Mouse (Mus musculus): ENCODE measurements at regions not wholly inside any gene's neighbourhood (a gene's known extent, or its start where the extent isn't known, plus 50 kb on each side); places are given as distances from the start of the nearest gene placed in this dataset.

- no peak for DNase-seq (ENCODE audit: low spot score in 2 of 2)
These were observed 114.4 kb downstream of the Lca5 start for GRCm38 (mm10) chr9:83326437-83327086.

- DNase-seq (ENCODE audit: low spot score in 2 of 2) = no peak
These were observed 115.0 kb downstream of the Lca5 start for GRCm38 (mm10) chr9:83325910-83326309.

GRCm38 (mm10) chr9:83324336-83324735 is 116.6 kb downstream of the Lca5 start:
- DNase-seq (ENCODE audit: low spot score in 2 of 2) = no peak

GRCm38 (mm10) chr9:83322991-83323583 is 117.8 kb downstream of the Lca5 start:
- DNase-seq (ENCODE audit: low spot score in 2 of 2) = no peak

GRCm38 (mm10) chr9:83321793-83322192 is 119.1 kb downstream of the Lca5 start:
- DNase-seq (ENCODE audit: low spot score in 2 of 2) = no peak

- no peak for DNase-seq (ENCODE audit: low spot score in 2 of 2)
These were observed 120.1 kb downstream of the Lca5 start for GRCm38 (mm10) chr9:83320834-83321233.

- no peak for DNase-seq (ENCODE audit: low spot score in 2 of 2)
These were observed 124.1 kb downstream of the Lca5 start for GRCm38 (mm10) chr9:83316818-83317162.

- DNase-seq (ENCODE audit: low spot score in 2 of 2) = no peak
These were observed 124.7 kb downstream of the Lca5 start for GRCm38 (mm10) chr9:83315941-83316817.

GRCm38 (mm10) chr9:83308771-83309170 is 132.2 kb downstream of the Lca5 start:
- no peak for DNase-seq (ENCODE audit: low spot score in 2 of 2)

- no peak for DNase-seq (ENCODE audit: low spot score in 2 of 2)
These were observed 132.8 kb downstream of the Lca5 start for GRCm38 (mm10) chr9:83308092-83308491.

GRCm38 (mm10) chr9:83307349-83307938 is 133.5 kb downstream of the Lca5 start:
- no peak for DNase-seq (ENCODE audit: low spot score in 2 of 2)

GRCm38 (mm10) chr9:83304925-83305324 is 136.0 kb downstream of the Lca5 start:
- DNase-seq (ENCODE audit: low spot score in 2 of 2) = no peak

GRCm38 (mm10) chr9:83300500-83300899 is 140.4 kb downstream of the Lca5 start:
- no peak for DNase-seq (ENCODE audit: low spot score in 2 of 2)

GRCm38 (mm10) chr9:83300044-83300443 is 140.9 kb downstream of the Lca5 start:
- no peak for DNase-seq (ENCODE audit: low spot score in 2 of 2)

- no peak for DNase-seq (ENCODE audit: low spot score in 2 of 2)
These were observed 141.3 kb downstream of the Lca5 start for GRCm38 (mm10) chr9:83299623-83300022.

- DNase-seq (ENCODE audit: low spot score in 2 of 2) = no peak
These were observed 145.5 kb downstream of the Lca5 start for GRCm38 (mm10) chr9:83295453-83295852.

GRCm38 (mm10) chr9:83294441-83294840 is 146.5 kb downstream of the Lca5 start:
- no peak for DNase-seq (ENCODE audit: low spot score in 2 of 2)

GRCm38 (mm10) chr9:83284097-83284496 is 137.6 kb upstream of the Hmgn3 start:
- no peak for DNase-seq (ENCODE audit: low spot score in 2 of 2)

- DNase-seq (ENCODE audit: low spot score in 2 of 2) = no peak
These were observed 137.2 kb upstream of the Hmgn3 start for GRCm38 (mm10) chr9:83283662-83284061.

- DNase-seq (ENCODE audit: low spot score in 2 of 2) = no peak
These were observed 136.8 kb upstream of the Hmgn3 start for GRCm38 (mm10) chr9:83283249-83283648.

- peak; percentile 48 to 49 for DNase-seq (ENCODE audit: low spot score in 2 of 2)
These were observed 131.3 kb upstream of the Hmgn3 start for GRCm38 (mm10) chr9:83277791-83278190.

- DNase-seq (ENCODE audit: low spot score in 2 of 2) = no peak
These were observed 130.9 kb upstream of the Hmgn3 start for GRCm38 (mm10) chr9:83277356-83277755.

All from natural killer cell, adult 2 months (primary cell).